Mouse (Mus musculus) testis, adult 2 months (tissue): ENCODE measurements at regions not wholly inside any gene's neighbourhood (a gene's known extent, or its start where the extent isn't known, plus 50 kb on each side); places are given as distances from the start of the nearest gene placed in this dataset.

ENCODE experiments used
- CTCF ChIP-seq: fragments of 200-500 bp; IDR thresholded peaks from 2 replicates; pipeline ENCODE4 v1.5.1; 2012; ENCODE audit warnings: low read depth, mild to moderate bottlenecking, inconsistent platforms, low read length, moderate library complexity; ENCODE audit not compliant: control insufficient read depth, insufficient read depth, insufficient replicate concordance
- POLR2A ChIP-seq: fragments of 200-500 bp; IDR thresholded peaks from 2 replicates; pipeline ENCODE4 v1.6.1; 2012; ENCODE audit warnings: low read depth, mild to moderate bottlenecking, inconsistent platforms, low read length, moderate library complexity; ENCODE audit not compliant: control insufficient read depth

GRCm38 (mm10) chr15:90365656-90366055 is 141.5 kb downstream of the Alg10b start:
- TF ChIP-seq CTCF (no peak), POLR2A (no peak)
